ENCODE assay signal across 17 mouse cellular contexts in genomic region chr16:31759416-31759815, GRCm38 (mm10).
A peak's percentile ranks its signal among the peaks of the same experiment; 100 is the strongest.
DNase-seq lines count a peak whose midpoint lies in the region; ATAC-seq and TF ChIP-seq lines count a peak whose summit lies in the region.
"Had no signal": no experiment of that assay in that cellular context is flagged by ENCODE, and none has a peak within 500 bp of the region (broad histone marks: within the 10 kb centered on the region; RNA-seq: fewer than 3 reads in every experiment).

No protein-coding gene starts in this region.

- no peak overlapping the region for H3K27ac ChIP-seq in embryonic facial prominence, embryonic 14.5 days (replicated peaks; ENCODE audit: low read depth, low read length)
- H3K27ac ChIP-seq in embryonic facial prominence, embryonic 10.5 days (replicated peaks) = no peak overlapping the region
- H3K27ac ChIP-seq in layer of hippocampus, adult 2 months = peak overlapping the region; percentile 24; the same call in 1 of the 2 replicates
- H3K27ac ChIP-seq in stomach, embryonic 16.5 days (ENCODE audit: low read length) = peak overlapping the region; percentile 56; the same call in 1 of the 2 replicates
- no peak overlapping the region for H3K27ac ChIP-seq in stomach, postnatal 0 days (replicated peaks)
- H3K27ac ChIP-seq: forebrain, embryonic 15.5 days; heart, adult 2 months; hindbrain, embryonic 13.5 days had no signal

- no peak for TF ChIP-seq CTCF in layer of hippocampus, adult 2 months (conservative IDR thresholded peaks at IDR 0.05)
- TF ChIP-seq CTCF in stomach, postnatal 0 days (IDR thresholded peaks at IDR 0.05; ENCODE audit: low read depth) = no peak
- no peak for TF ChIP-seq CTCF in lung, adult 2 months (IDR thresholded peaks at IDR 0.05; ENCODE audit: insufficient read depth, low read length)

- no peaks in the 10 kb centered on the region for H3K9me3 ChIP-seq in embryonic facial prominence, embryonic 14.5 days (ENCODE audit: control insufficient read depth, low read length)
- no peaks in the 10 kb centered on the region for H3K9me3 ChIP-seq in embryonic facial prominence, embryonic 10.5 days
- H3K9me3 ChIP-seq in stomach, embryonic 16.5 days (replicated peaks; ENCODE audit: control insufficient read depth, low read length) = no peaks in the 10 kb centered on the region
- no peaks in the 10 kb centered on the region for H3K9me3 ChIP-seq in stomach, postnatal 0 days (ENCODE audit: control insufficient read depth, low read length)
- H3K9me3 ChIP-seq: forebrain, embryonic 15.5 days; heart, embryonic 12.5 days; hindbrain, embryonic 13.5 days had no signal

- no peak for DNase-seq in embryonic facial prominence, embryonic 14.5 days (ENCODE audit: low spot score)
- DNase-seq in embryonic facial prominence, embryonic 10.5 days (ENCODE audit: low spot score) = no peak
- DNase-seq in layer of hippocampus, adult 2 months (ENCODE audit: low spot score in 2 of 2) = no peak
- no peak for DNase-seq in layer of hippocampus, postnatal 10 days (ENCODE audit: low spot score in 2 of 2)
- DNase-seq in stomach, postnatal 0 days (ENCODE audit: low spot score) = no peak
- no peak for DNase-seq in lung, adult 2 months
- DNase-seq: adrenal gland, adult 2 months; adrenal gland, postnatal 25 days; cerebellum, adult 2 months; cerebellum, postnatal 10 days; gastrocnemius, postnatal 10 days; heart, adult 2 months; heart, postnatal 10 days had no signal

- WGBS in embryonic facial prominence, embryonic 14.5 days = 55% methylated on average over 6 of the region's 6 CpGs
- WGBS in embryonic facial prominence, embryonic 10.5 days = 82% methylated on average over 6 of the region's 6 CpGs
- 62% methylated on average over 6 of the region's 6 CpGs for WGBS in stomach, embryonic 16.5 days
- 54% methylated on average over 6 of the region's 6 CpGs for WGBS in stomach, postnatal 0 days
- 58% methylated on average over 6 of the region's 6 CpGs for WGBS in lung, adult 2 months

- no peak for TF ChIP-seq POLR2A in lung, adult 2 months (IDR thresholded peaks at IDR 0.05; ENCODE audit: borderline replicate concordance, extremely low read depth, low read depth, low read length)

- no peak overlapping the region for H3K9ac ChIP-seq in embryonic facial prominence, embryonic 14.5 days (ENCODE audit: low read depth, low read length)
- no peak overlapping the region for H3K9ac ChIP-seq in stomach, embryonic 16.5 days (ENCODE audit: low read length)
- no peak overlapping the region for H3K9ac ChIP-seq in stomach, postnatal 0 days (ENCODE audit: low read length)
- H3K9ac ChIP-seq: forebrain, embryonic 15.5 days; heart, embryonic 12.5 days; hindbrain, embryonic 13.5 days had no signal

- ATAC-seq in embryonic facial prominence, embryonic 14.5 days (ENCODE audit: low read depth) = 0 out of 2 replicates have a peak, but pooled peaks have one; percentile 44
- no peak for ATAC-seq in stomach, embryonic 16.5 days (ENCODE audit: insufficient read depth, low FRiP score)
- ATAC-seq in stomach, postnatal 0 days (ENCODE audit: low FRiP score, low TSS enrichment) = no peak
- ATAC-seq: forebrain, embryonic 15.5 days had no signal

- H3K36me3 ChIP-seq in embryonic facial prominence, embryonic 14.5 days (ENCODE audit: control insufficient read depth, insufficient read depth, low read length) = no peaks in the 10 kb centered on the region
- peaks cover 4% of the 10 kb centered on the region; the same call in 1 of the 2 replicates for H3K36me3 ChIP-seq in embryonic facial prominence, embryonic 10.5 days (replicated peaks)
- H3K36me3 ChIP-seq in stomach, embryonic 16.5 days (ENCODE audit: control insufficient read depth, insufficient read depth, low read length) = no peaks in the 10 kb centered on the region
- no peaks in the 10 kb centered on the region for H3K36me3 ChIP-seq in stomach, postnatal 0 days (ENCODE audit: control insufficient read depth, insufficient read depth, low read length)
- H3K36me3 ChIP-seq: forebrain, embryonic 15.5 days; hindbrain, embryonic 13.5 days had no signal

- H3K27me3 ChIP-seq in embryonic facial prominence, embryonic 14.5 days (replicated peaks; ENCODE audit: control insufficient read depth, insufficient read depth, low read length) = no peaks in the 10 kb centered on the region
- H3K27me3 ChIP-seq in embryonic facial prominence, embryonic 10.5 days (replicated peaks; ENCODE audit: low read depth, poor library complexity, severe bottlenecking) = no peaks in the 10 kb centered on the region
- no peaks in the 10 kb centered on the region for H3K27me3 ChIP-seq in stomach, embryonic 16.5 days (ENCODE audit: control insufficient read depth, insufficient read depth, low read length)
- H3K27me3 ChIP-seq in stomach, postnatal 0 days (ENCODE audit: control insufficient read depth, insufficient read depth, low read length) = no peaks in the 10 kb centered on the region
- H3K27me3 ChIP-seq: forebrain, embryonic 15.5 days; heart, embryonic 12.5 days; hindbrain, embryonic 13.5 days had no signal

- TF ChIP-seq EP300 in stomach, postnatal 0 days (optimal IDR thresholded peaks at IDR 0.05) = no peak

- no peak overlapping the region for H3K4me2 ChIP-seq in embryonic facial prominence, embryonic 14.5 days (ENCODE audit: low read depth, low read length)
- no peak overlapping the region for H3K4me2 ChIP-seq in stomach, embryonic 16.5 days (ENCODE audit: low read depth, low read length)
- H3K4me2 ChIP-seq in stomach, postnatal 0 days (replicated peaks; ENCODE audit: low read depth) = no peak overlapping the region
- H3K4me2 ChIP-seq: forebrain, embryonic 15.5 days; heart, embryonic 12.5 days; hindbrain, embryonic 13.5 days had no signal

- H3K4me1 ChIP-seq in embryonic facial prominence, embryonic 14.5 days (ENCODE audit: control insufficient read depth, insufficient read depth, low read length) = peaks cover 8% of the 10 kb centered on the region
- H3K4me1 ChIP-seq in embryonic facial prominence, embryonic 10.5 days = peaks cover 10% of the 10 kb centered on the region
- H3K4me1 ChIP-seq in stomach, embryonic 16.5 days (ENCODE audit: control insufficient read depth, insufficient read depth, low read length) = no peaks in the 10 kb centered on the region; the same call in 1 of the 2 replicates
- H3K4me1 ChIP-seq in stomach, postnatal 0 days (replicated peaks; ENCODE audit: control insufficient read depth, insufficient read depth) = no peaks in the 10 kb centered on the region; the same call in 1 of the 2 replicates
- H3K4me1 ChIP-seq in lung, adult 2 months (ENCODE audit: control insufficient read depth, insufficient read depth, low read length) = peaks cover 2% of the 10 kb centered on the region; the same call in 1 of the 2 replicates

- H3K4me3 ChIP-seq in embryonic facial prominence, embryonic 14.5 days (ENCODE audit: low read depth, low read length) = no peak overlapping the region
- H3K4me3 ChIP-seq in embryonic facial prominence, embryonic 10.5 days = no peak overlapping the region
- no peak overlapping the region for H3K4me3 ChIP-seq in layer of hippocampus, adult 2 months
- no peak overlapping the region for H3K4me3 ChIP-seq in stomach, embryonic 16.5 days (replicated peaks; ENCODE audit: low read length)
- no peak overlapping the region for H3K4me3 ChIP-seq in stomach, postnatal 0 days (ENCODE audit: low read depth, low read length)
- H3K4me3 ChIP-seq in lung, adult 2 months (replicated peaks; ENCODE audit: extremely low read depth, low read depth, low read length) = no peak overlapping the region
- H3K4me3 ChIP-seq: forebrain, embryonic 15.5 days; heart, adult 2 months; heart, embryonic 12.5 days; hindbrain, embryonic 13.5 days had no signal

Comparison
In these comparisons a context has a peak if more than half of its experiments do, and no peak if none do; other contexts are left out.
1. H3K27ac ChIP-seq: peak in layer of hippocampus, adult 2 months (single experiment) and stomach, embryonic 16.5 days (single experiment); none in embryonic facial prominence, embryonic 14.5 days (single experiment), embryonic facial prominence, embryonic 10.5 days (single experiment) and stomach, postnatal 0 days (single experiment).